Mouse (Mus musculus): ENCODE measurements around the gene Mamstr. TPM values are rescaled to one million over a fixed set of nuclear protein-coding genes. Genes with fewer than 3 reads are reported as not detected.

Mamstr gene
- 0.58 and 1.3 TPM in 2 replicates for polyA plus RNA-seq (2015; fragmentation: Nextera tagmentation; extraction: Ambion mirVana)

- no peaks in the 10 kb centered on the region for H3K36me3 ChIP-seq (ENCODE audit: control insufficient read depth, insufficient read depth)
- peaks cover 7% of the 10 kb centered on the region; the same call in 1 of the 2 replicates for H3K4me1 ChIP-seq (ENCODE audit: control insufficient read depth, low read depth, low read length)
- H3K9me3 ChIP-seq (replicated peaks; ENCODE audit: control insufficient read depth, low read length): no peaks in the 10 kb centered on the region
- no peak within 1 kb of the TSS for H3K9ac ChIP-seq (ENCODE audit: low read depth, low read length)
- WGBS (ENCODE audit: insufficient replicate concordance): 55% methylated on average over 19 of the region's 19 CpGs
- H3K27ac ChIP-seq (ENCODE audit: low read length): no peak within 1 kb of the TSS
- H3K4me2 ChIP-seq (ENCODE audit: low read depth, low read length): no peak within 1 kb of the TSS
- peaks cover 6% of the 10 kb centered on the region; the same call in 1 of the 2 replicates for H3K27me3 ChIP-seq (ENCODE audit: control insufficient read depth, insufficient read depth, low read depth, low read length)
- no peak within 1 kb of the TSS for H3K4me3 ChIP-seq (ENCODE audit: low read depth, low read length)
- ATAC-seq (ENCODE audit: low read depth): no peak
Measured at GRCm38 (mm10) chr7:45639561-45640027, at the start of gene Mamstr. Mamstr (plus strand) TSS chr7:45639977.

GRCm38 (mm10) chr7:45590874-45591273 is 48.9 kb upstream of the Mamstr start:
- Histone ChIP-seq H3K27ac (ENCODE audit: low read length) (no peak overlapping the region), H3K9me3 (replicated peaks; ENCODE audit: control insufficient read depth, low read length) (no peaks in the 10 kb centered on the region), H3K4me1 (ENCODE audit: control insufficient read depth, low read depth, low read length) (peaks cover 6% of the 10 kb centered on the region), H3K27me3 (ENCODE audit: control insufficient read depth, insufficient read depth, low read depth, low read length) (no peaks in the 10 kb centered on the region), H3K9ac (ENCODE audit: low read depth, low read length) (no peak overlapping the region), H3K4me2 (ENCODE audit: low read depth, low read length) (no peak overlapping the region), H3K4me3 (ENCODE audit: low read depth, low read length) (no peak overlapping the region), H3K36me3 (ENCODE audit: control insufficient read depth, insufficient read depth) (no peaks in the 10 kb centered on the region)
- no peak for ATAC-seq (ENCODE audit: low read depth)
- 45% methylated on average over 3 of the region's 3 CpGs for WGBS (ENCODE audit: insufficient replicate concordance)

DNA sequence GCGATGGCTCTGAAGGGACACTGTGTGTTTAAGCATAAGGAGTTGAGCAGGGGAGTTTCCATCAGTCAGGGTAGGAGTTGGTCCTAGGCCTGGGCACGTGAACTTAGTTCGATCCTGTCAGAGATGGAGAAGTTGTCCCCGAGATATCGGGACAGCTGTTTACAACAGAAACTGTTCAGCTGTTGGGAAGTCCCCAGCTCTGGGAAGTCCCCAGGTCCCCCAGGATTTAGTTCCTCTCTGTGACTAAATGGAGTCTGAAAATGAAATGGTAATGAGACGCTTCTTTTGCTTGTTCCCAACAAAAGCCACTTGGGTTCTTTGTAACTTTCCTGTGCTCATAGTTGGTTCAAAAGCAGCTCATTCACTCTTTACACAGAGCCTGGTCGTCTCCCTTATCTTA is 47.9 kb upstream of the Mamstr start:
- H3K4me3 ChIP-seq (ENCODE audit: low read depth, low read length): no peak overlapping the region
- no peak overlapping the region for H3K27ac ChIP-seq (ENCODE audit: low read length)
- no peak overlapping the region for H3K9ac ChIP-seq (ENCODE audit: low read depth, low read length)
- H3K27me3 ChIP-seq (ENCODE audit: control insufficient read depth, insufficient read depth, low read depth, low read length): no peaks in the 10 kb centered on the region
- WGBS (ENCODE audit: insufficient replicate concordance): 47% methylated on average over 7 of the region's 7 CpGs
- peaks cover 6% of the 10 kb centered on the region for H3K4me1 ChIP-seq (ENCODE audit: control insufficient read depth, low read depth, low read length)
- no peak for ATAC-seq (ENCODE audit: low read depth)
- H3K9me3 ChIP-seq (replicated peaks; ENCODE audit: control insufficient read depth, low read length): no peaks in the 10 kb centered on the region
- no peaks in the 10 kb centered on the region for H3K36me3 ChIP-seq (ENCODE audit: control insufficient read depth, insufficient read depth)
- H3K4me2 ChIP-seq (ENCODE audit: low read depth, low read length): no peak overlapping the region

GRCm38 (mm10) chr7:45593118-45593815 is 46.5 kb upstream of the Mamstr start:
- ATAC-seq (ENCODE audit: low read depth): no peak
- H3K27ac ChIP-seq (ENCODE audit: low read length): no peak overlapping the region
- WGBS (ENCODE audit: insufficient replicate concordance): 17% methylated on average over 10 of the region's 10 CpGs

DNA sequence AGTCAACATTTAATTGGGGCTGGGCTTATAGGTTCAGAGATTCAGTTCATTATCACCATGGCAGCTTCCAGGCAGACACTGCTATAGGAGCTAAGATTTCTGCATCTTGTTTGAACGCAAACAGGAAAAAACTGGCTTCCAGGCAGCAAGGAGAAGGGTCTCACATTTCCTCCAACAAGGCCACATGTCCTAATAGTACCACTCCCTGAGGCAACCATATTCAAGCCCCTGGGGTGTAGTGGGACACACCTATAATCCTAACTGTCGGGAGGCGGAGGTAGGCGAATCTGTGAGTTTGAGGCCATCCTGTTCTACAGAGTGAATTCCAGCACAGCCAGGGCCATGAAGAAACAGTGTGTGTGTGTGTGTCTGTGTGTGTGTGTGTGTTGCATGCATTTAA is 44.6 kb upstream of the Mamstr start:
- peaks cover 2% of the 10 kb centered on the region for H3K4me1 ChIP-seq (ENCODE audit: control insufficient read depth, low read depth, low read length)
- no peaks in the 10 kb centered on the region for H3K36me3 ChIP-seq (ENCODE audit: control insufficient read depth, insufficient read depth)
- no peak overlapping the region for H3K27ac ChIP-seq (ENCODE audit: low read length)
- H3K27me3 ChIP-seq (ENCODE audit: control insufficient read depth, insufficient read depth, low read depth, low read length): no peaks in the 10 kb centered on the region
- WGBS (ENCODE audit: insufficient replicate concordance): 63% methylated on average over 4 of the region's 4 CpGs
- no peak overlapping the region for H3K9ac ChIP-seq (ENCODE audit: low read depth, low read length)
- ATAC-seq (ENCODE audit: low read depth): no peak
- H3K4me3 ChIP-seq (ENCODE audit: low read depth, low read length): no peak overlapping the region
- no peaks in the 10 kb centered on the region for H3K9me3 ChIP-seq (replicated peaks; ENCODE audit: control insufficient read depth, low read length)
- no peak overlapping the region for H3K4me2 ChIP-seq (ENCODE audit: low read depth, low read length)

More at GRCm38 (mm10) chr7:45593118-45593815, 46.5 kb upstream of the Mamstr start:
- Histone ChIP-seq H3K4me2 (ENCODE audit: low read depth, low read length) (no peak overlapping the region), H3K4me1 (ENCODE audit: control insufficient read depth, low read depth, low read length) (peaks cover 6% of the 10 kb centered on the region), H3K9ac (ENCODE audit: low read depth, low read length) (no peak overlapping the region), H3K9me3 (replicated peaks; ENCODE audit: control insufficient read depth, low read length) (no peaks in the 10 kb centered on the region), H3K27me3 (ENCODE audit: control insufficient read depth, insufficient read depth, low read depth, low read length) (no peaks in the 10 kb centered on the region), H3K36me3 (ENCODE audit: control insufficient read depth, insufficient read depth) (no peaks in the 10 kb centered on the region), H3K4me3 (ENCODE audit: low read depth, low read length) (no peak overlapping the region)

GRCm38 (mm10) chr7:45596107-45596506 is 43.7 kb upstream of the Mamstr start:
- no peaks in the 10 kb centered on the region for H3K36me3 ChIP-seq (ENCODE audit: control insufficient read depth, insufficient read depth)
- no peak overlapping the region for H3K4me2 ChIP-seq (ENCODE audit: low read depth, low read length)
- no peak for ATAC-seq (ENCODE audit: low read depth)
- 43% methylated on average over 1 of the region's 1 CpGs for WGBS (ENCODE audit: insufficient replicate concordance)
- H3K27ac ChIP-seq (ENCODE audit: low read length): no peak overlapping the region
- H3K27me3 ChIP-seq (ENCODE audit: control insufficient read depth, insufficient read depth, low read depth, low read length): no peaks in the 10 kb centered on the region
- H3K4me3 ChIP-seq (ENCODE audit: low read depth, low read length): no peak overlapping the region
- H3K4me1 ChIP-seq (ENCODE audit: control insufficient read depth, low read depth, low read length): peaks cover 2% of the 10 kb centered on the region
- H3K9ac ChIP-seq (ENCODE audit: low read depth, low read length): no peak overlapping the region
- H3K9me3 ChIP-seq (replicated peaks; ENCODE audit: control insufficient read depth, low read length): no peaks in the 10 kb centered on the region

DNA sequence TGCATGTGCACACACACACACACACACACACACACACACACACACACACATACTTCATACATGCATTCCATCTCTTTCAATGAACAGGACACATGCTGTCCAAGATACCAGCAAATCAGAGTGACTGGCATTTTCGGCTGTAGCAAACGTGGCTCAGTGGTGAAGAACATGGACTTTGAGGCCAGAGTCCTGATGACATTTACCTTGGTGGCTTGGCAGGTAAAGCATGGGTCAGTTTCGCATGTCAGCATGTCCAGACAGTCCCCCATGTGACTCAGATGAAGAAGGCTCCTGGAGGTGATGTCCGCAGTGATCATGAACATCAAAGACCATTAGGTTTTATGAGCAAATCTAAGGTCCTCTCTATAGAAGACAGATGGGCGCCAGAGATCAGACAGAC is 42.8 kb upstream of the Mamstr start:
- Histone ChIP-seq H3K4me3 (ENCODE audit: low read depth, low read length) (no peak overlapping the region), H3K4me1 (ENCODE audit: control insufficient read depth, low read depth, low read length) (peaks cover 2% of the 10 kb centered on the region), H3K27ac (ENCODE audit: low read length) (no peak overlapping the region), H3K9me3 (replicated peaks; ENCODE audit: control insufficient read depth, low read length) (no peaks in the 10 kb centered on the region), H3K27me3 (ENCODE audit: control insufficient read depth, insufficient read depth, low read depth, low read length) (no peaks in the 10 kb centered on the region), H3K36me3 (ENCODE audit: control insufficient read depth, insufficient read depth) (no peaks in the 10 kb centered on the region), H3K4me2 (ENCODE audit: low read depth, low read length) (no peak overlapping the region), H3K9ac (ENCODE audit: low read depth, low read length) (no peak overlapping the region)
- no peak for ATAC-seq (ENCODE audit: low read depth)
- 55% methylated on average over 5 of the region's 5 CpGs for WGBS (ENCODE audit: insufficient replicate concordance)

DNA sequence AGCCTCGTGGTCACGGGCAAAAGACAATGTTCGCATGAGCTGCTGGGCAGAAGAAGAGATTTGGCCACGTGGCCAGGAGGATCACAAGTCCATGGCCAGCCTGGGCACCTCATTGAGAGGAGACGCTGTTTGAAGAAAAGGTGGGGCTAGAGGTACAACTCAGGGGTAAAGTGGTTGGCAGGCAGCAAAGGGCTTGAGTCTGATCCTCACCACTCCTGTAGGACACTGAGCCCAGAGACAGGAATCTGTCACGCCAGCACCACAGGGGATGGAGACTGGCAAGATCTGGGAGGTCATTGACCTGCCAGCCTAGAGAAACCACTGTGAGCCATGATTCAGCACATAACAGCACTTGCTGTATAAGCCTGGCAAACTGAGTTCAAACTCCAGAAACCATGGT is 42.2 kb upstream of the Mamstr start:
- Histone ChIP-seq H3K9ac (ENCODE audit: low read depth, low read length) (no peak overlapping the region), H3K4me1 (ENCODE audit: control insufficient read depth, low read depth, low read length) (no peaks in the 10 kb centered on the region; the same call in none of the 2 replicates), H3K27ac (ENCODE audit: low read length) (no peak overlapping the region), H3K27me3 (ENCODE audit: control insufficient read depth, insufficient read depth, low read depth, low read length) (no peaks in the 10 kb centered on the region), H3K4me2 (ENCODE audit: low read depth, low read length) (no peak overlapping the region), H3K9me3 (replicated peaks; ENCODE audit: control insufficient read depth, low read length) (no peaks in the 10 kb centered on the region), H3K4me3 (ENCODE audit: low read depth, low read length) (no peak overlapping the region), H3K36me3 (ENCODE audit: control insufficient read depth, insufficient read depth) (no peaks in the 10 kb centered on the region)
- 70% methylated on average over 6 of the region's 6 CpGs for WGBS (ENCODE audit: insufficient replicate concordance)
- no peak for ATAC-seq (ENCODE audit: low read depth)

Measured in liver, embryonic 16.5 days (tissue).